ENCODE assay signal across 17 mouse cellular contexts in genomic region chr8:44879186-44879585, GRCm38 (mm10).
"Had no signal": no experiment of that assay in that cellular context is flagged by ENCODE, and none has a peak within 500 bp of the region (broad histone marks: within the 10 kb centered on the region; RNA-seq: fewer than 3 reads in every experiment).

No protein-coding gene starts in this region.

- H3K4me1 ChIP-seq: liver, embryonic 15.5 days; megakaryocyte, embryonic 14.5 days; midbrain, embryonic 13.5 days; midbrain, embryonic 15.5 days; neural tube, embryonic 12.5 days had no signal

- ATAC-seq: liver, postnatal 0 days; lung, postnatal 0 days; midbrain, embryonic 13.5 days; midbrain, embryonic 15.5 days had no signal

- H3K9ac ChIP-seq: liver, embryonic 15.5 days; liver, postnatal 0 days; lung, embryonic 15.5 days; midbrain, embryonic 13.5 days; midbrain, embryonic 15.5 days; neural tube, embryonic 12.5 days had no signal

- H3K27me3 ChIP-seq: liver, embryonic 15.5 days; lung, embryonic 15.5 days; megakaryocyte, embryonic 14.5 days; midbrain, embryonic 13.5 days; midbrain, embryonic 15.5 days; neural tube, embryonic 12.5 days had no signal

- H3K4me2 ChIP-seq: liver, embryonic 15.5 days; lung, embryonic 15.5 days; midbrain, embryonic 11.5 days; midbrain, embryonic 13.5 days; midbrain, embryonic 15.5 days; neural tube, embryonic 12.5 days had no signal

- H3K4me3 ChIP-seq: liver, embryonic 15.5 days; lung, embryonic 15.5 days; megakaryocyte, embryonic 14.5 days; midbrain, embryonic 13.5 days; midbrain, embryonic 15.5 days; neural tube, embryonic 12.5 days had no signal

- H3K27ac ChIP-seq: liver, embryonic 15.5 days; lung, embryonic 15.5 days; macrophage; midbrain, embryonic 13.5 days; midbrain, embryonic 15.5 days; neural tube, embryonic 12.5 days had no signal

- H3K36me3 ChIP-seq: liver, embryonic 15.5 days; lung, embryonic 15.5 days; midbrain, embryonic 13.5 days; midbrain, embryonic 15.5 days; neural tube, embryonic 12.5 days had no signal

- DNase-seq: liver, postnatal 0 days; lung, adult 2 months; lung, postnatal 14 days; lung, postnatal 36 days; spleen, adult 18-20 months; thymus, adult 2 months; thymus, postnatal 25 days; thymus, postnatal 4 days had no signal

- H3K9me3 ChIP-seq: liver, embryonic 15.5 days; lung, embryonic 15.5 days; midbrain, embryonic 13.5 days; midbrain, embryonic 15.5 days; neural tube, embryonic 12.5 days had no signal
